Mouse (Mus musculus) forebrain, postnatal 0 days (tissue): Measurements from ENCODE around the gene 4933430I17Rik. TPM values are rescaled to one million over a fixed set of nuclear protein-coding genes. Genes with fewer than 3 reads are reported as not detected.

Experiments used
- ATAC-seq: fragments of 200-750 bp; cut with Nextera tagmentation; 2 replicates; pipeline ENCODE4 v1.8.0; 2017; ENCODE audit warnings: mild to moderate bottlenecking, moderate library complexity
- DNase-seq: peaks from one replicate; pipeline ENCODE4 v3.0.0-alpha.2; 2015
- H3K27ac ChIP-seq: fragments of 300-500 bp; sonication (generic); 2 replicates; pipeline ENCODE4 v1.5.1; 2014; ENCODE audit warnings: low read depth, mild to moderate bottlenecking, antibody characterized with exemption, low read length, moderate library complexity, mixed read lengths
- H3K27me3 ChIP-seq: fragments of 300-500 bp; sonication (generic); 2 replicates; pipeline ENCODE4 v1.6.1; 2014; ENCODE audit warnings: mild to moderate bottlenecking, low read length, mixed read lengths; ENCODE audit not compliant: insufficient read depth
- H3K36me3 ChIP-seq: fragments of 300-500 bp; sonication (generic); 2 replicates; pipeline ENCODE4 v1.6.1; 2014; ENCODE audit warnings: mild to moderate bottlenecking, moderate library complexity; ENCODE audit not compliant: insufficient read depth
- H3K4me1 ChIP-seq: fragments of 300-500 bp; sonication (generic); 2 replicates; pipeline ENCODE4 v1.6.1; 2014; ENCODE audit warnings: antibody characterized with exemption; ENCODE audit not compliant: insufficient read depth
- H3K4me2 ChIP-seq: fragments of 300-500 bp; sonication (generic); 2 replicates; pipeline ENCODE4 v1.6.1; 2014; ENCODE audit warnings: low read depth, mild to moderate bottlenecking, moderate library complexity
- H3K4me3 ChIP-seq: fragments of 300-500 bp; sonication (generic); 2 replicates; pipeline ENCODE4 v1.5.1; 2014; ENCODE audit warnings: low read depth, low read length, mixed read lengths
- H3K9ac ChIP-seq: fragments of 300-500 bp; sonication (generic); 2 replicates; pipeline ENCODE4 v1.6.1; 2014; ENCODE audit warnings: mild to moderate bottlenecking
- H3K9me3 ChIP-seq: fragments of 300-500 bp; sonication (generic); 2 replicates; pipeline ENCODE4 v1.6.1; 2016; ENCODE audit warnings: low read length
- CTCF ChIP-seq: sonication (generic); IDR thresholded peaks from 2 replicates; pipeline ENCODE4 v1.5.1; 2016; ENCODE audit warnings: antibody characterized with exemption, control low read depth, low read depth
- WGBS: fragments of 180-500 bp; shearing (Covaris S2); extraction: QIAGEN DNeasy Blood & Tissue Kit; methylation state at CpG from one replicate; pipeline ENCODE4 v1.1.7; 2014; 5-methylcytosine and 5-hydroxymethylcytosine counted together
- polyA plus RNA-seq: library from polyadenylated mRNA; unstranded; fragments of >200 nt; fragmentation: Nextera tagmentation; extraction: Ambion mirVana; gene quantifications from 2 replicates; pipeline ENCODE4 v1.2.1, GENCODE M21; 2015
- total RNA-seq: library from RNA; depleted of rRNA; stranded (reverse); fragments of >200 nt; gene quantifications from 2 replicates; pipeline ENCODE4 v1.2.3, GENCODE M21; 2014

The 4933430I17Rik gene
- total and polyA plus RNA-seq, 2 experiments from 2014 or later, result 0.38 to 0.50 TPM

DNA sequence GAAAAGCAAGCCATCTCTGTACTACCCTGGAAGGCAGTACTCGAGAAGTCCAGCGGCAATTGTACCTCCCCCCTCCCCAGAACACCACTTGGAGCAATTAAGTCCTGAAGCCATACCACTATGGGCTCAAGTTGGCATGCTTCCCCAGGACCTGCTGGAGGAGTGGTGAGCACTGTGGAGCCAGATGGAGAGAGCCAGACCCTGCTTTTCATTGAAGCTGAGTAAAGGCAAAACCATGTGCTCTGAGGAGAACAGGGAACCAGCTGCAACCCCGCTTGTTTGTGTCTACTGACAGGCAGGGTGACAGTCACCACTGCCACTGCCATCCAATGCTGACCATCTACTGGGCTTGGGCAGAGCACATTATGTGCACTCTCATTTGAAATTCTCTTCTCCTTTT, 16.6 kb downstream of the 4933430I17Rik start:
- Histone ChIP-seq H3K27me3 (no peaks in the 10 kb centered on the region), H3K4me3 (no peak overlapping the region), H3K36me3 (no peaks in the 10 kb centered on the region), H3K9ac (no peak overlapping the region; the same call in 1 of the 2 replicates), H3K4me1 (no peaks in the 10 kb centered on the region), H3K9me3 (0 out of 2 replicates have a peak, but pooled peaks cover 5% of the 10 kb centered on the region), H3K4me2 (no peak overlapping the region), H3K27ac (no peak overlapping the region)
- ATAC-seq (peak; percentile 66), DNase-seq (peak; percentile 55)
- 46% methylated on average over 3 of the region's 3 CpGs for WGBS
- TF ChIP-seq CTCF, result no peak

GRCm38 (mm10) chr4:62543782-62544181, 18.6 kb downstream of the 4933430I17Rik start:
- no peaks in the 10 kb centered on the region for H3K36me3 ChIP-seq
- TF ChIP-seq CTCF, result no peak
- ATAC-seq (no peak), DNase-seq (no peak)
- H3K9ac ChIP-seq, result no peak overlapping the region
- H3K27me3 ChIP-seq, result no peaks in the 10 kb centered on the region
- WGBS, result 88% methylated on average over 6 of the region's 6 CpGs
- H3K4me2 ChIP-seq, result no peak overlapping the region
- H3K4me1 ChIP-seq, result no peaks in the 10 kb centered on the region
- H3K27ac ChIP-seq, result no peak overlapping the region
- H3K4me3 ChIP-seq, result no peak overlapping the region
- H3K9me3 ChIP-seq, result 0 out of 2 replicates have a peak, but pooled peaks cover 5% of the 10 kb centered on the region

DNA sequence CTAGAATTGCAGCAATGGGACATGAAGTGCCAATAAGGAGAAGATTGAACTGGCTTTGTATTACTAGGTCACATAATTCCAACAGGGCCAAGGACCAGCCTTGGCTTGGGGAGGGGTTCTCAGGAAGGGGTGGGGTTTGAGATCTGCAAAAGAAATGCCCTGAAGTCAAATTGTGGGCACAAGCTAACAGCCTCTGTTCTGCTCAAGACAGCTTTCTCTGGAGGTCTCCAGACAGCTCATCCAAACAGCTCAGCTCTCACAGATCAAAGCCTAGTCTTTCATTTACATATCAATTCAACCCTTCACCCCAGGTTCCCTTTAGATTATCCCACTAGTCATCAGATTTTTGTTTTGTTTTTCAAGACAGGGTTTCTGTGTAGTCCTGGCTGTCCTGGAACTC, 19.6 kb downstream of the 4933430I17Rik start:
- Histone ChIP-seq H3K36me3 (no peaks in the 10 kb centered on the region), H3K4me1 (no peaks in the 10 kb centered on the region), H3K27ac (no peak overlapping the region), H3K4me3 (no peak overlapping the region), H3K4me2 (no peak overlapping the region), H3K27me3 (no peaks in the 10 kb centered on the region), H3K9ac (no peak overlapping the region), H3K9me3 (0 out of 2 replicates have a peak, but pooled peaks cover 5% of the 10 kb centered on the region)
- no peak for DNase-seq
- TF ChIP-seq CTCF, result no peak
- ATAC-seq, result no peak

GRCm38 (mm10) chr4:62551966-62552365, 26.8 kb downstream of the 4933430I17Rik start:
- Histone ChIP-seq H3K4me2 (no peak overlapping the region), H3K9ac (no peak overlapping the region), H3K27ac (no peak overlapping the region), H3K36me3 (no peaks in the 10 kb centered on the region), H3K27me3 (no peaks in the 10 kb centered on the region), H3K9me3 (no peaks in the 10 kb centered on the region), H3K4me1 (no peaks in the 10 kb centered on the region), H3K4me3 (no peak overlapping the region)
- ATAC-seq (no peak), DNase-seq (no peak)
- 89% methylated on average over 7 of the region's 7 CpGs for WGBS
- TF ChIP-seq CTCF, result no peak

- peak; percentile 26; the same call in 1 of the 2 replicates for ATAC-seq
- no peak overlapping the region for H3K27ac ChIP-seq
- no peaks in the 10 kb centered on the region for H3K27me3 ChIP-seq
- no peaks in the 10 kb centered on the region; the same call in 1 of the 2 replicates for H3K4me1 ChIP-seq
- no peak for TF ChIP-seq CTCF
- no peak for DNase-seq
- 33% methylated on average over 3 of the region's 3 CpGs for WGBS
- no peak overlapping the region for H3K4me3 ChIP-seq
- H3K9ac ChIP-seq, result no peak overlapping the region
- no peak overlapping the region for H3K4me2 ChIP-seq
- H3K9me3 ChIP-seq, result no peaks in the 10 kb centered on the region
- H3K36me3 ChIP-seq, result no peaks in the 10 kb centered on the region
Measured at GRCm38 (mm10) chr4:62557436-62557835, 32.3 kb downstream of the 4933430I17Rik start.

- no peaks in the 10 kb centered on the region for H3K36me3 ChIP-seq
Measured at GRCm38 (mm10) chr4:62559797-62560329, 34.7 kb downstream of the 4933430I17Rik start, which contains the start of gene Rgs3. Rgs3 (plus strand) TSS chr4:62559847.

DNA sequence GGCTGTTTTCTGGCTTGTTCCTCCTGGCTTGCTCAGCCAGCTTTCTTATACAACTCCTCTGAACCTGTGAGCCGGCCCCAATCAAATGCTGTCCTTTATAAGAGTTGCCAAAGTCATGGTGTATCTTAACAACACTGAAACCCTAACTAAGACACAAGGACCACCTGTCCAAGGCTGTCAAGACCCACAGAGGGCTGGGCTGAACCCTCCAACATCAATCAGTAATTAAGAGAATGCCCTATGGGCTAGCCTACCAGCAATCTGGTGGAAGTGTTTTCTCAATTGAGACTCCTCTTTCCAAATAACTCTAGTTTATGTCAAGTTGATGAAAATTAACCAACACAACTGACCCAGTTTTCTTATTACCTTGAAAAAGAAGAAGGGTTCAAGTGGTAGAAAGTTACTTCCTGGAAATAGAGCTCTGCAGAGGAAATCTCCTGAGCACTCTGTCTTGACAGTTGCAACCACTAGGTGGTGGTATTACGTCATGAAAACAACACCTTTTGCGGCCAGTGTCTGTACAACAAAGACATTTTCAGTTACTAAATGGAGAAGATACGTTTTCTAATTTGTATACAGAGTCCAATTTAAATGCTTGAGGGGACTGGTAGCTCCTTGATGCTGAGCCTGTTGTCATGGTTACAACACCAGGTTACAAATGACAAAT, 35.9 kb downstream of the 4933430I17Rik start:
- H3K4me1 ChIP-seq, result no peaks in the 10 kb centered on the region; the same call in 1 of the 2 replicates
- TF ChIP-seq CTCF, result peak; percentile 92
- H3K36me3 ChIP-seq, result no peaks in the 10 kb centered on the region
- 23% methylated on average over 4 of the region's 4 CpGs for WGBS
- no peak overlapping the region for H3K27ac ChIP-seq
- 0 out of 2 replicates have a peak overlapping the region, but pooled peaks have one; percentile 14 for H3K4me2 ChIP-seq
- DNase-seq, result peak; percentile 90
- H3K9ac ChIP-seq, result 0 out of 2 replicates have a peak overlapping the region, but pooled peaks have one; percentile 4
- H3K9me3 ChIP-seq, result no peaks in the 10 kb centered on the region
- ATAC-seq, result peak; percentile 87
- H3K27me3 ChIP-seq, result no peaks in the 10 kb centered on the region
- no peak overlapping the region for H3K4me3 ChIP-seq

More at GRCm38 (mm10) chr4:62559797-62560329, 34.7 kb downstream of the 4933430I17Rik start, which contains the start of gene Rgs3:
- Histone ChIP-seq H3K27ac (no peak within 1 kb of the TSS), H3K4me2 (no peak within 1 kb of the TSS), H3K27me3 (no peaks in the 10 kb centered on the region), H3K4me1 (no peaks in the 10 kb centered on the region; the same call in 1 of the 2 replicates), H3K4me3 (no peak within 1 kb of the TSS), H3K9ac (no peak within 1 kb of the TSS), H3K9me3 (no peaks in the 10 kb centered on the region)
- DNase-seq, result no peak
- ATAC-seq, result no peak
- TF ChIP-seq CTCF, result no peak
- WGBS, result 62% methylated on average over 6 of the region's 6 CpGs
